17 mouse cellular contexts compared by ENCODE assay signal in the genomic region with DNA sequence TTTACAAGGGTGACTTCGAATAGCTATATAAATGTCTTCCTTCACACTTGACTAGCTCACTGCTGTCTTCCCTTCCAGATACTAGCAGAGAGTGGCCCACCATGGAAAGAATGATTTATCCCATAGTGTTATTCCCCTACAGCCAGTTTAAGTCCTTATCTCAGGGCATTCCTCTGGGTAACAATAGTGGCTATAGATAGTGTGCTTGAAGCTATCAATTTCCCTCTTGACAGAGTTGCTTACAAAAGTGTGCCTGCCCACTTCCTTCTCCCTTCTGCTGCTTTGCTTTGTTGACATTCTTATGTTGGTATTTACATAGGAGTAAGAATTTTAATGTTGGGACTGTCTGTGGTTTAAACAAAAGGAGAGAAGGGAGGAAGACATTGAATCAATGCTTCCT.
"Had no signal": no experiment of that assay in that cellular context is flagged by ENCODE, and none has a peak within 500 bp of the region (broad histone marks: within the 10 kb centered on the region; RNA-seq: fewer than 3 reads in every experiment).

No protein-coding gene starts in this region.

- H3K27me3 ChIP-seq: liver, embryonic 13.5 days; midbrain, embryonic 15.5 days; neural tube, embryonic 12.5 days; neural tube, embryonic 15.5 days had no signal

- H3K27ac ChIP-seq: left cerebral cortex, adult 2 months; liver, embryonic 13.5 days; macrophage; midbrain, embryonic 12.5 days; midbrain, embryonic 15.5 days; neural tube, embryonic 12.5 days; neural tube, embryonic 15.5 days had no signal

- ATAC-seq: intestine, embryonic 16.5 days; midbrain, embryonic 15.5 days had no signal

- H3K4me2 ChIP-seq: liver, embryonic 13.5 days; midbrain, embryonic 12.5 days; midbrain, embryonic 15.5 days; neural tube, embryonic 12.5 days; neural tube, embryonic 15.5 days had no signal

- H3K4me3 ChIP-seq: left cerebral cortex, adult 2 months; liver, embryonic 13.5 days; midbrain, embryonic 12.5 days; midbrain, embryonic 15.5 days; neural tube, embryonic 12.5 days; neural tube, embryonic 15.5 days had no signal

- DNase-seq: kidney, adult 18-20 months; kidney, postnatal 10 days; kidney, postnatal 36 days; layer of hippocampus, postnatal 36 days; liver, embryonic 13.5 days; right cerebral cortex, adult 18-20 months; right cerebral cortex, postnatal 14 days; right cerebral cortex, postnatal 4 days; thymus, adult 18-20 months; thymus, postnatal 36 days had no signal

- H3K9ac ChIP-seq: liver, embryonic 13.5 days; midbrain, embryonic 12.5 days; midbrain, embryonic 15.5 days; neural tube, embryonic 12.5 days; neural tube, embryonic 15.5 days had no signal

- H3K4me1 ChIP-seq: liver, embryonic 13.5 days; midbrain, embryonic 12.5 days; midbrain, embryonic 15.5 days; neural tube, embryonic 12.5 days; neural tube, embryonic 15.5 days had no signal

- H3K36me3 ChIP-seq: liver, embryonic 13.5 days; midbrain, embryonic 12.5 days; midbrain, embryonic 15.5 days; neural tube, embryonic 12.5 days; neural tube, embryonic 15.5 days had no signal

- H3K9me3 ChIP-seq: liver, embryonic 13.5 days; midbrain, embryonic 12.5 days; midbrain, embryonic 15.5 days; neural tube, embryonic 12.5 days; neural tube, embryonic 15.5 days had no signal
